Mouse (Mus musculus): Measurements from ENCODE around the gene Was. TPM values are rescaled to one million over a fixed set of nuclear protein-coding genes. Genes with fewer than 3 reads are reported as not detected.
"Not testable (repeated sequence)": the region's sequence is repeated elsewhere in the genome, so short reads cannot be mapped to it uniquely, and the experiment has no call there.

Gene Was
- total RNA-seq, 4 experiments from 2014 or later = 0.83 to 4.5 (median 2.4) TPM

DNA sequence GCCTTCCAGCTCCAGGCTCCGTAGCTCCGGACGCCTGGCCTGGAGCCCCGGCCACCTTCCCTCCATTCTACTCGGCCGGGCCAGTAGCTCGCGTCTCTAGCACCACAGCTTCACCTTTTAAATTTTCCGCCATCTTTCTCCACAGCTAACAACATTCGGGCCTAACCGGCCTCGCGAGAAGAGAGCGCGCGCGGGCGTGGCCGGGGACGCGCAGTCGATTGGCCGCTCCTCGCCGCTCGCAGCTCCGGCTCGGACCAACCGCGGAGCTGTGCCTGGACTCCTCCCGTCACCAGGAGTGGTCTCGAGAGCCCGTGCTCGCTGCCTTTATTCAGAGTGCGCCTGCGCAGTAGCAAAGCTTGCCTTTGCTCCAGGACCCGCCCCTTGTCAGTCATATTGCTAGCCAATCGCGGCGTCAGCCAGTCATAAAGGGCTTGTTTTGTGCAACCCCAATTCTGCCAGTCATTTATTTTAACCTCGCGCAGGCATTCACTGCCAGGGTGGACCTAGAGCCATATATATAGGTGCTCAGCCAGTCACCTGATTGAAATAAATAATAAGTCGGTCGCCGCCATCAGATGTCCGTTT is 15.8 kb downstream of the Was start, which contains the start of gene Suv39h1:
Gene Suv39h1, minus strand, starts transcription at position 331 of the 585 bp plus-strand sequence.
- DNase-seq (ENCODE audit: low spot score in 2 of 2) = peak; percentile 92 to 96

DNA sequence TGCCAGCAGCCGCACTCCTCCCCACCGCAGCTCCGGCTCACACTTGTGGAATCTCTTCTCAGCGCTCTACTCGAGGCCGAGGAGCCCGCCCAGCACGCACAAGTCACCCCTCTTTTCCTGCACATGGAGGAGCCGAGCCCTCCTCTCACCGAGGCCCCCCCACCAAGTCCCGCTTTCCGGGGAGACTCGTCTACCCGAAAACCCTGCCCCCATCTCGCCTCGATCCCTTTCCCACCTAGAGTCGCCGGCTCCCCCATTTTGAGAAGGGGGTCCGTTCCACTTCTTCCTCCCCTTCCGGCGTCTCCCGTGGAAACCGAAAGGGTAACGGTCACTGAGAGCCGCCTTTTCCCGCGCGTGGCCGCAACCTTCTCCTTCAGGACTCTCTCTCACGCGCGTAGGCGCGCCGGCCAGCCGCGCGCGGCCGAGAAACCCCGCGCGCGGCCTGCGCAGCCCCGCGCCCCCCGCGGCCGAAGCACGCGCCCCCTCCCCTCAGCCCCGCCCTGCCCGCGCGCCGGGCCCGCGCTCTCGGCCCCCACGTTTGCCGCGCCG is 16.3 kb downstream of the Was start:
- DNase-seq (ENCODE audit: low spot score in 2 of 2) = no peak

DNA sequence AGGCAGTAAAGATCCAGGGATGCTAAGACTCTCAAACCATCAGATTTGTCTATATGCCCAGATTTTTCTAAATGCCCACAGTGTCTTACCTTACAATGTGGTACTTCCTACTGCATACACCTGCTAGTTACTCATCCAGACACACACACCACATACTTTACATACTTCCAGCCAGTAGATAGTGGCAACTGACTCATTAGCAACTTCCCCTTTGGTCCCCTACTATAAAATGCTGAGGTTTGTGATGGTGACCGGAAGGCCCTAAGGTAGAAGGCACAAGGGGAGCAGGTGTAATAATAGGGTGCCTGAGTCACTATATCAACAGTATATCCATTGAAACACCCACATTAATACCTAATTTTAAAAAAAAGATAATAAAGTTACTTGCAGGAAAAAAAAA is 21.1 kb downstream of the Was start:
- DNase-seq (ENCODE audit: low spot score in 2 of 2) = no peak

DNA sequence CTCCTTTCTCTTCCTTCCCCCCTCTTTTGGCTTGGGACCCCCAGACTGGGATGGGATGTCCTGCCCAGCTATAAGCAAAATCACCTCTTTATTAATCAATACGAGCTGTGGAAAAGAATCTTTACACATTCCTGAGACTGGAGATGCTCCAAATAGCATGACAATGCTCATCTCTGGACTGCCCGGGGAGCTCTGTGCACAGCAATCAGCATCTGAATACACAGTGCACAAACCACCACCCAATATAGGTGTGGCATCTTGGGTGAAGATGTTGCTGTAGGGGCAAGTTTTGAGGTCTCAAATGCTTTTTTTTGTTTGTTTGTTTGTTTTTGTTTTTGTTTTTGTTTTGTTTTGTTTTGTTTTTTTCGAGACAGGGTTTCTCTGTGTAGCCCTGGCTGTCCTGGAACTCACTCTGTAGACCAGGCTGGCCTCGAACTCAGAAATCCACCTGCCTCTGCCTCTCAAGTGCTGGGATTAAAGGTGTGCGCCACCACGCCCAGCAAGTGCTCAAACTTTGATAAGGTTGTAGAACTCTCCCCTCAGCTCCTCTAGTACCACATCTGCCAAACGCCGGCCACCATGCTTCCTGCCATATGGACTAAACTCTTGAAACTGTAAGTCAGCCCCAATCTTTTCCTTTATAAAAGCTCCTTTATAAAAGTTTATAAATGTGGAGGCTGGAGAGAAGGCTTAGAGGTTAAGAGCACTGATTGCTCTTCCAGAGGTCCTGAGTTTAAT is 39.1 kb downstream of the Was start:
- not testable (repeated sequence) for DNase-seq (ENCODE audit: low spot score in 2 of 2)

- DNase-seq (ENCODE audit: low spot score in 2 of 2) = no peak
Measured at GRCm38 (mm10) chrX:8033009-8033408, 57.3 kb downstream of the Was start.

Other genes starting within 250 kb of the Was start
- 10 to 100 TPM; 72.4 to 77.1 (median 75.7) TPM for gene Otud5, start 249.1 kb downstream of the Was start, total RNA-seq (2022)
- gene Pim2, start 212.2 kb downstream of the Was start, total RNA-seq (2022) = 10 to 100 TPM; 41.3 to 61.5 (median 50.7) TPM
- 10 to 100 TPM; 39.3 to 50.9 (median 41.9) TPM for gene Slc35a2, start 206.5 kb downstream of the Was start, total RNA-seq (2022)
- 10 to 100 TPM; 65.0 to 82.0 (median 75.3) TPM for gene Pqbp1, start 191.2 kb downstream of the Was start, total RNA-seq (2022)
- 10 to 100 TPM; 19.6 to 33.3 (median 25.4) TPM for gene Timm17b, start 191.1 kb downstream of the Was start, total RNA-seq (2022)
- not detected for gene Gm10491, start 182.7 kb downstream of the Was start, total RNA-seq (2022)
- gene Gm10490, start 181.0 kb downstream of the Was start, total RNA-seq (2022) = not detected
- 100 to 1,000 TPM; 321 to 373 (median 344) TPM for gene Pcsk1n, start 170.7 kb downstream of the Was start, total RNA-seq (2022)
- not detected for gene Eras, start 161.9 kb downstream of the Was start, total RNA-seq (2022)
- 10 to 100 TPM; 45.6 to 50.1 (median 47.6) TPM for gene Hdac6, start 142.6 kb downstream of the Was start, total RNA-seq (2022)
- gene Gata1, start 112.4 kb downstream of the Was start, total RNA-seq (2022) = not detected
- gene Glod5, start 72.0 kb downstream of the Was start, total RNA-seq (2022) = not detected
- gene Suv39h1, start 15.7 kb downstream of the Was start, total RNA-seq (2022) = 10 to 100 TPM; 18.1 to 28.6 (median 23.6) TPM
- 100 to 1,000 TPM; 188 to 218 (median 204) TPM for gene Wdr13, start 42.4 kb upstream of the Was start, total RNA-seq (2022)
- 100 to 1,000 TPM; 111 to 215 (median 130) TPM for gene Rbm3, start 55.4 kb upstream of the Was start, total RNA-seq (2022)
- gene Tbc1d25, start 85.7 kb upstream of the Was start, total RNA-seq (2022) = 10 to 100 TPM; 12.4 to 13.5 (median 12.6) TPM
- gene Ebp, start 103.0 kb upstream of the Was start, total RNA-seq (2022) = 10 to 100 TPM; 27.5 to 38.5 (median 33.2) TPM
- 100 to 1,000 TPM in 1 of 4 experiments, 10 to 100 TPM in 3; 89.7 to 110 (median 95.1) TPM for gene Porcn, start 116.0 kb upstream of the Was start, total RNA-seq (2022)
- 10 to 100 TPM; 22.0 to 31.7 (median 26.1) TPM for gene Ftsj1, start 161.9 kb upstream of the Was start, total RNA-seq (2022)
- gene Slc38a5, start 180.6 kb upstream of the Was start, total RNA-seq (2022) = 1 to 10 TPM; 2.1 to 4.0 (median 3.6) TPM
- not detected for gene Ssxb10, start 236.9 kb upstream of the Was start, total RNA-seq (2022)